Mouse (Mus musculus) brain, adult 2 months (tissue): Measurements from ENCODE around the gene Tnp1.

ENCODE experiments used
- DNase-seq: peaks from one replicate; pipeline ENCODE4 v3.0.0; 2011; ENCODE audit warnings: low read depth, low spot score

The Tnp1 gene

DNA sequence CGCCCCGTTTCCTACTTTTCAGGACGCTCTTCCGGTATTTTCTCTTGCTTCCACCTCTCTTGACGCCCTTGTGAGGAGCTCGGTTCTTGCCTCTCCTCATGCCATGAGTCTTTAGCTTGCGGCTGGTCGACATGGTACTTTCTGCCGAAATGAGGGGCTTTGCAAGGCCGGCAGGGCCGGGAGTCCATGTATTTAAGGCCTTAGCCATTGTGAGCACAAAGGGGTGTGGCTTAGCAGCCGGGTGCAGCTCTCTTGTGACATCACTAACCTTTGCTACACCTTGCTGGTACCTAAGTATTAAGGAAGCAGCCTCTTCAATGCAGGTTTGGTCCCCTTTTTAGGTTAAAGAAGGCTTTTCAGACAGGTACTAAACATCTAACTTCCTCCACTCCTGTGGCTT, at the start of gene Tnp1:
Tnp1 (minus strand) TSS at position 179 of the 400 bp plus-strand sequence.
- DNase-seq: no peak

DNA sequence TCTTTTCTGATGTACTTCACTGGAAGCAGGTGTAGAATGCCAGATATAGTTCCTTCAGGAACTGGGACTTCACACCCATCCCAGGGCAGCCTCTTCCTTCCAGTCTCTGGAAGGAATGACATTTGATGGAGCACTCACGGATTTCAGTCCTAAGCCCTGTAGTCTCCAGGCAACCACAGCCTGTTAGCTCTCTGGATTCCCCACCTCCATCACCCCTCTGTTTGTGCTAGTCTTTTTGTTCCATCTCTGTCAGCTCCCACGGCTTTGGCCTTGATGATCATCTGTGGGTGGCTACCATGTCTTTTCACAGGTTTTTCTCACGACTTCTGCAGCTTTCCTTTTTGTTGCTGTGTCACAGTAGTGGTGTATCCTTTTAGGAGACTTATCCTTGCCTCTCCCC, 48.6 kb upstream of the Tnp1 start:
- peak; percentile 72 for DNase-seq

DNA sequence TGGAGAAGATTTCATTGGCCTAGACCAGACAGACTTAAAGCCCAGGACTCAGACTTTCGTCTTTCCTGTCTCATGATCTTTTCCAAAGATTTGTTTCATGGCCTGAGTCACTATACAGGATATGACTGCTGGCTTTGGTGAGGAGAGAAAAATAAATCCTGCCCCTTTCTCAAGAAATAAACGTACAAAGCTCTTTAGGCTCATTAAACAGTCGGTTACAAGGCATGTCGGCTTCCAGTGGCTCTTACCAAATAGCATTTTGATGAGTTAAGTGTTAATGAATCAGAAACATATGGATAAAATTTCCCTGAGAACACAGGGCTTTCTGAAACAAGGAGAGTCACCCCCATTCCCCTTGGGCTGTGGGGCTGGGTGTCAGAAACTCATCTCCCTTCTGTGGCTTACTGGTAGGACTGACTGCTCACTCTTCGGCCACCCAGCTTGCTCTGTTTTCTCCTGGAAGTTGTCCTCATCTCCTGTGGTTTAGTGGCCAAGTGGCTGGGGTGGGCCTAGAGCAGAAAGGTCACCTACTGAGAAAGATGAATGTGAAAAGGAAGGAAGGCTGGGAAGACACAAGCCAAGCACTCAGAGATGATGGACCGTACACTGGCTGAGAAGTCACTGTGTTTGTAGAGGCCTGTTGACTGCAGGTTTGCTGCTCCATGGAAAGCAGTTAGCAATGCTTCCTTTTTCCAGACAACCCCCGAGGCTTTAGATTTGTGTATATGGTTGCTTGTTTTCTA, 46.0 kb upstream of the Tnp1 start:
- no peak for DNase-seq

DNA sequence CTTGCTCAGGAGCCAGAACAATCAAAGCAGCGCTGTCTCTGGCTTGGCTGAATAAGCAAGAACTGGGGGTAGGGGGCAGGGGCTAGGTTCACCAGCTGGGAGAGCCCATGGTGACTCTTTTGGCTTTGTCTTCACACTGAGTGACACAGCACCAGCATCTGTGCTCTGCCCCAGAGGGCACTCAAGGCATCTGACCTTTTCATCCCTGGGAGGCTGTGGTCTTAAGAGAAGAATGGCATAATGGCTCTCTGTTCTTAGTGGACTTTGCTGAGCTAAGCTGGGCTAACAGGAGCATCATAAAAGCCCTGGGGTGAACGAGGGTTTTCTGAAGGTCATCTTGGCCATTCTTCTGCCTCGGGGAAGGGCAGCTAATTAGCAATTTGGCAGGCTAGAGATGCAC, 44.6 kb upstream of the Tnp1 start:
- no peak for DNase-seq

DNA sequence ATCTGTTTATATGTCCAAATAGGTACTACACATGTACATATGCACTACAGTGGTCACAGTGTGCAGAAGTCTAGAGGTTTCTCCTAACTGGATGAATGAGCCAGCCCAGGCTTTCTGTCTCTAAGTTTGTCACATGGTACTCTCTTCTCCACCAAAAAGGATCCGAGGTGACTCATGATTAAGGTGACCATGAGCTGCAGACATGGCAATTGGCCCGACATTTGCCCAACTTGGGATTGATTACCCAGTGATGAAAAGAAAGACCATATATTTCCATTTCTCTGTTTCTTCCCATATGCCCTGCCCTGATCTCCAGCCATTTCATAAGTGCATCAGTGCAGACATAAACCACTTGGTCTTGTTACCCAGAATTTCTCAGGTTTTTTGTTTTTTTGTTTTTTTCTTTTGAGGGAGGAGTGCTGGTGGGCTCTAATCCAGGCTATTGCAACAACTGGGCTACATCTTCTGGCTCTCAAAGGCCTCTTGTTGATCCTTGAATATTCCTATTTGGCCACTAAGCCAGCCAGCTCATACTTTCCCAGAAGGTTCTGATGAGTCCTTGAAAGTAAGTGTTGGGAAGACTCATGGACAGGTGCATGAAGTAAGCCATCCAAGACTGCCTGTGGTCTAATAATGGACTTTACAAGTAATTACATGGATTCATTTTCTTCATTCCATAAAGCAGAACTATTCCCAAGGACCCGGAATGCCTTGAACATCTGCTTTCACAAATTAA, 40.7 kb upstream of the Tnp1 start:
- no peak for DNase-seq

DNA sequence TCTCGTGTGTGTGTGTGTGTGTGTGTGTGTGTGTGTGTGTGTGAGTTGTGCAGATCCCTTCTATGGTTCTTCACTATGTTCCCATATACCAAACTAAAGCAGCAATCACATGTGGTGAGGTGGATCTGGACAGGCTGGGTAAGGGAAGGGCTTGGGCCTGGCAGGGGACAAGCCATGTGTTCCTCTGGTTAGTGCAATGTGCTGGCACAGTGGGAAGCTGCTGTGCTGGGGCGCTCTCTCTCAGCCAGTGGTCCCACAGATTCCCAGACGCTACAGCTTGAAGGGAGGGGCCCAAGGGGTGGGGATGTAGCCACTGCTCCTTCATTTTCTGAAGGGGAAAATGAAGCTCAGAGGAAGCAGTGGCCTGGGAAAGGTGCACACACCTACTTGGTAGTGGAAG, 40.1 kb upstream of the Tnp1 start:
- no peak for DNase-seq

DNA sequence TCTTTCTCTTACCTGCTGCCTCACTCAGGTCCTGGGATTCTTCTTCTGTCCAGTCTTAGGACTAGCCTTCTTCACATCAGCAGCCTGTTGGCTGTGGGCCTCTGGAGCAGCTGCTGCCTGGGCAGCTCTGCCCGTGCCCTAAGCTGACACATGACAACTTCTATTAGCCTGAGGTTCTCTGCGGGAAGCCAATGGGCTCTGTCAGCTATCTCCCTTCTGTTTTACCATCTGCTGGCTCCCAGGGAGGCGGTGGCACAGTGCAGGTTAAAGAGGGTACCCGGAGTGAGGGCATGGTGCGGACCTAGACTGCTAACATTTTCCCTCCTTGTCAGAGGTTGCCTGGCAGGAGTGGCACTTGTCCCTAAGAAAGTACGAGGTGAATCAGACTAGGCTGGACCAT, 39.5 kb upstream of the Tnp1 start:
- peak; percentile 37 for DNase-seq

DNA sequence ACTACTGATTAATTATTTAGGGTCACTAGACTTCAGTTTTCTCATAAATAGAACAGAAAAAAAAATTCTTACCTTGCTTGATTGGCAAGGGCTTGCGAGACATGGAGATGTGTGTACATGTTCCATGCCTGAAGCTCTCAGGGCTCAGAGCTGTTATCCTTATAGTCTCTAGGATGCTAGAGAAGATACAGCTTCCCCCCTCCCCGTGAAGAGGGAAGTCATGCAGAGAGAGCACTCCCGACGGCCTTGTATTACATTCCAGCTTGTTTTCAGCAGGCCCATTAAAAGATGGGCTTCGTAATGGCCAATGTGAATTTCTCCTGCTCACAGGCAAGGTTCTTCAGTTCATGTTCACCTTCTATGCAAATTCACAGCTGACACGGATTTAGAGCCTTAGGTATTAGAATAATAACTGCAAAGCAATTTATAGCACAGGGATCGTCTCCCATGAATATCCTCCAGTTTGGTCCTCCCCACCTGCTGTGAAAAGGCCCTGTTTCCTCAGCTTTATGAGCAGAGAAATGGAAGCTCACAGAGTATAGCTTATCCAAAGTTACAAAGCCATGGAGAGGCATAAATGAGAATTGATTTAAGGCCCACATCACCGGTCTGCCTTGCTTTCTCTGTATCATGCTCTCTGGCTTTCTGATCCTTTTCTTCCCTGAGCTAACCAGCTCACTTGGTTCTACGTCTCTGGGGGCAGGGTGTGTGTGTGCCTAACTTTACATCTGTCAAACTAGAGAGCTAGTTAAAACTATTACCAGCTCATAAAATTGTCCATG, 38.0 kb upstream of the Tnp1 start:
- no peak for DNase-seq

DNA sequence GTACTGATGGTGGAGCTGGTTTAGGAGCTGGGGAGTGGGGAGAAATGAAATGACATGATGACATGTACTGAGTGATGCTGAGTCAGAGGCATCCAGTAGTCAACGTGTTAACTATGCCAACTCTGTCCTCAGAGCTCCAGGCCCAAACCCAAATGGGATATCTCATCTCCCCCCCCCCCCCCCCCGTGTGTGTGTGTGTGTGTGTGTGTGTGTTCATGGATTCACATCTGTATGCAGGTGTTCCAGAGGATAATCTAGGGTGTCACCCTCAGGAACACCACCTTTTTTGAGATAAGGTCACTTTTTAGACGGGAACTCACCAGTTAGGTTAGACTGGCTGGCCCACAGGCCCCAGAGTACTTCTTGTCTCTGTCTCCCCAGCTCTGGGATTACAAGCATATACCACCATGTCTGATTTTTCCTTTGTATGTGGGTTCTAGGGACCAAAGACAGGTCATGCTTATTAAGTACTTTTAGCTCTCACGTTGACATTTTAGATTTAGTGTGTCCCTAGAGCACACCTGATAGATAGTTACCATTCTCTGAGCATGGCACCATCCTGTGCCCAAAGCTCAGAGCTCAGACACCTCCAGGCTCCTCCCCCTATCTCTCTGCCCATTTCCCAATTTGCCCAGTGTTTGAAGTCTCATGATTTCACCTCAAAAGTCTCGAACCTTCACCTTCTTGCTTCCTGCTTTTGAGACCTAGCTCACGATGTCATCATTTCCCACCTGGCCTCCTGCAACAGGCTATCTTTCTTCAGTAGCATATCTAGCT, 31.4 kb upstream of the Tnp1 start:
- no peak for DNase-seq

DNA sequence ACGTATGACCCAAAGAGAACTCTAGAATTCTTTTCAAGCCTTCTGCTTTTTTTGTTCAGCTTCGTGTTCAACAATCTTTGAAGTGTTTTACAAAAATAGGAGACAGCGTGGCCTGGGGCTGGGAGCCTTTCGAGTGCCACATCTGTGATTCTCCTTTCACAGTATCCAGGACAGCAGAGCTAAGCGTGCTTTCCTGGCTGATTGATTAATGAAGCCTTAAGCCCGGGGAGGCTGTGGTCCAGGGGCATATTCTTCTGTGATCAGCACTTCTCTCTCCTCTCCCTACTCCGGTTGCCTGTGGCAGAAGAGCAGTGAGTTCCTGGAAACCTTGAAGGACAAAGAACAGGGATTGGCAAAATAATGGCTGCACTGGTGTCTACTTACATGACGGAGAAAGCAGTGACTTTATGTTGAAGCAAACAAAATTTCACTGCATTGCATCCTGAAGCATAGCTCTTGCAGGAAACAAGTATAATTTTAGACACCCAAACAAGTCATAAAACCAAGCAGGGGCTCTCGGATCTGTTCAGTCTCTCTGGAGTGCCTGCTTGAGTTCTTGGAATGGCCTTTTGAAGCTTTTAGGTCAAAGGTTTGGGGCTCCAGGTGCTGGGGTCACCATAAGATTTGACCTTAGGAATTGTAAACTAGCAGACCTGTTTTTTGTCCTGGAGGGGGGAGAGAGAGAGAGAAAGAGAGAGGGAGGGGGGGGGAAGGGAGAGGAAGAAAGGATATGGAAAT, 30.4 kb upstream of the Tnp1 start:
- DNase-seq: peak; percentile 46

DNA sequence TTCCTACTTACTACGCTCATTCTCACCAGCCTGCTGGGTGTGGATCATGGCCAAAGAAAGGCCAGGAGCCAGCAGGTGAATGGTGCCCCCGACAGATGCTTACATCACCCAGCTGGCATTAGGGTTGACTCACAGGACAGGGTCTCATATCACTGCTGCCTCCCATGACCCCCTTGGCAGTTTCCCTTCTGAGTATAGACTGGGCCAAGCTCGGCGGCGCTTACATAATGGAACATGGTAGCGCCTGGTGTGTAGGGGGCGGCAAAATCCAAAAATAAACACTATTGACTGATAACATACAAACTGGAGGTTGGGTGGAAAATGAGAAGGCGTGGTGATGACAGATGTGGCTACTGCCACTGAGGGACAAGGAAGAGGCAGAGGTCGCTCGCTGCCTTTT, 28.0 kb upstream of the Tnp1 start:
- DNase-seq: no peak

DNA sequence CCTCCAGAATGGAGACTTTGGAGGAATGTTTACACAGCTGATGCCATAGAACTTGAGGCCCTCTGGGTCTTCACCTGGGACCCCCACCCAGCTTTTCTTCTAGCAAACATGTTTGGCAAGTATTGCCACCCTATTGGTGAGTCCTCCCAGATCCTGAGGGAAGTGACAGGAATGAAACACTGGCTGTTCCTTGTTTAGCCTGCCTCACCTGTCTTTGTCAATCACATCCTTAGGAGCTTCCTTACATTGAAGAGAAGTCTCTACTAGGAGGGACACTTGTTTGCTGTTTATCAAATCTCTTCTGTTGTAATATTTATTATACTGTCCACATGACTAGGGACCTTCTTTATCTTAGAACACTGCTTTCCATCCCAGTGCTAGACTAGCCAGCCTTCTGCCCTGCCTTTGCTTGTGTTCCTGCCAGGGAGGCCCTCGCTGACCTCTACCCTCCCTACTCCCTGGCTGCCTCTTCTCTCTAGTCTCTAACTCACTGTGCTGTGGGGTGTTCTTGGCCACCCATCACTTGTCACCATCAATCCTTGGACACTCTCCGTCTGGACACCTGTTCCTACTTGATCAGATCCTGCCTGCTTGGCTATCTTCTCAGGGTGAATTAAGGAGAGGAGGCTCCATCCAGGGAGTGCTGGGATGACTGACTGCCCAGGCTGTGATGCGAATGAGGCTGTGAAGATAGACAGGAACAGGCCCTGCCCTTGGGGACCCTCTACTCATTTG, 25.1 kb upstream of the Tnp1 start:
- no peak for DNase-seq

DNA sequence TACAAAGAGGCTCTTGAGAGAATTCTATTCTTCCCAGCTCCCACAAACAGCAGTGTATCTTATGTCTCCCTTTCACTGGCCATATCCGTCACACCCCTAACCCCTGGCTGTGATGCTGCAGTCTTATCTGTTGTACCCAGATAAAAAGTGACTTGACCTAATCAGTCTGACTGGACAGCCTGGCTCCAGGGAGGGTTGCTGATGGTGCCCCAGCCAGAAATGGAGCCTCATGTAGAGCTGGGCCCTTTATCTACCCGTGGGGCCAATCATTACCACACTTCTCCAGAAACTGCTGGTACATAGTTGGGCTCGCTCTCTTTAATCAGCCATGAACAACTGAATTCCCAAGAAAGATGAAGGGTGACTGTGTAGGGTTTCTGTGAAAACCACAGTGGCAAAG, 22.8 kb upstream of the Tnp1 start:
- no peak for DNase-seq

DNA sequence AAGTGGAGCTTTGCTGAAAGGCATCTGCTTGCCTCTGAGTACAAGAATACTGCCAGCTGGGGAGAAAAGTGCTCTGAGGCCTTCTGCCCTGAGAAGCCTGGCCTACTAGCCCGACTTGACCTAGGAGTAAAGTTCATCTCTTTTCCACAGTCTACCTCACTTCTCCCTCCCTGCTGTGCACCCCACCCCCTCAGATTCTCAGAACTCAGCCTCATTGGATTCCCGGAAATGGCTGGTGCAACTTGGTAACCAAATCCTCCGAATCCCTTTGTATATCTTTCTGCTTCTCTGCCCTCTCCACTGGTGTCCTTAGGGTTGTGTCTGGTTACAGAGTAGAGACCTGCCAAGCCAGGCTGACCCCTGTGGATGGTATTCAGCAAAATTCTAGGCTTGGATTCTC, 20.8 kb upstream of the Tnp1 start:
- no peak for DNase-seq

DNA sequence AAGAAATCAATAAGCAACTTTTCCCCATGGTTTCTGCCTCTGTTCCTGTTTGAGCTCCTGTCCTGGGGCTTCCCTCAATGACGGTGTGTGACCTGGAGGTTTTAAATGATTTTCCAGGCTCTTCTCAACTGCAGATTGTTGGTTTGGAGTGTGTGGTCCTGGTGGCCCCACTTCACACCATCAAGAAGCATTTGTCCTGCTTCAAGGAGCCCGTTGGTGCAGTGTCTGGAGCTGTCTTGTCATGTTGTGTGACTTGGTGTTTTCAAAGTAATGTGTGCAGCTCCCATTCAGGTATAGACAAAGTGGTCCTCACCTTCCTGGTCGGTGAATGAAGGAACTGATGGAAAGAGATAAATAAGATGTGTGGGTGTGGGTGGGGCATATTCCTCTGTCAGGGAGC, 20.0 kb upstream of the Tnp1 start:
- no peak for DNase-seq

DNA sequence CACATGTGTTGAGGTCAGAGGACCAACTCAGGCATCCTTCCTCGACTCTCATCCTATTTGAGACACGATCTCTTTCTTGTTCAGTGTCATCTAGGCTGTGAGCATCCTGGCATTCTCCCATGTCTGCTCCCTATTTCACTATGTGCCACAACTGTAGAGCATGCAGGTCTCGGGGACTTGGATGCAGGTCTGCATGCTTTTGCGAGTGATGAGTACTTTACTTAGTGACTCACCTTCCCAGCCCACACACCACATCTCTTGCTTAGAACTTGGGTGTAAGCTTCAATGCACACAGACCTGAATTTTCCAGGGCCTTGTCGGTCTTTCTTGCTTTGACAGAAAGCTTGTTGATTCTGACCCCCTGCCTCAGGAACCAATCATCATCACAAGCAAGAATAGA, 16.8 kb upstream of the Tnp1 start:
- peak; percentile 51 for DNase-seq

DNA sequence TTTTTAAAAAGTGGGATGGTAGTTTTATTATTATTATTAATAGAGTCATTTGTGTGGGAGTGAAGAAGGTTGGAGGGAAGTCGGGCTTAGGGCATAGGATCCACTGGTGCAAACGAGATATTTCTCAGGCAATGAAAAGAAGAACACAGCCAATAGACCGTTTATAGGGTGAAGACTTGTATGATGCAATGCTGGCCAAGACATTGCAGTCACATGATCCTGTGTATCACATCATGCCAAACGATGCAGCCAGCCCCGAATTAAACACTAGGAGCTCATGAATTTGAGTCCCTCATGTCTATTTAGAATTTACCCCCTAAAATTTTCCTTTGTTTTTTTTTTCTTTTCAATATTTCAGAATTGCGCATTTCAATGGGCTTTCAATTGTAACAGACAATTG, 13.0 kb upstream of the Tnp1 start:
- no peak for DNase-seq

DNA sequence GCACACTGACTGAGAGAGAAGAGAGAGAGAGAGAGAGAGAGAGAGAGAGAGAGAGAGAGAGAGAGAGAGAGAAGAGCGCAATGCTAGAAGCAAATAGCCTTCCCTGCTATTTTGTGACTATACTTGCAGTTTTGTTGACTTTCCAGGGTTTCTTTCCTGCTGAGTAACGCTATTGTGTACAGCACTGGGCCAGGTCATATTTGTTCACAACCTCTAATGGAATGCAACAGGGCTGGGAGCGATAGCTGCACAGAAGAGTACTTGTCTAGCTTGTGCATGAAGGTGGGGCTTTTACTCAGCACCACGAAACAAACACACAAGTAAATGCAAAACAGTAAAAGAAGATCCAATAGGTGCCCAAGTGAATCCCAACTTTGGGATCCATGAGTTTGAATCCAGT, 11.7 kb upstream of the Tnp1 start:
- no peak for DNase-seq

DNA sequence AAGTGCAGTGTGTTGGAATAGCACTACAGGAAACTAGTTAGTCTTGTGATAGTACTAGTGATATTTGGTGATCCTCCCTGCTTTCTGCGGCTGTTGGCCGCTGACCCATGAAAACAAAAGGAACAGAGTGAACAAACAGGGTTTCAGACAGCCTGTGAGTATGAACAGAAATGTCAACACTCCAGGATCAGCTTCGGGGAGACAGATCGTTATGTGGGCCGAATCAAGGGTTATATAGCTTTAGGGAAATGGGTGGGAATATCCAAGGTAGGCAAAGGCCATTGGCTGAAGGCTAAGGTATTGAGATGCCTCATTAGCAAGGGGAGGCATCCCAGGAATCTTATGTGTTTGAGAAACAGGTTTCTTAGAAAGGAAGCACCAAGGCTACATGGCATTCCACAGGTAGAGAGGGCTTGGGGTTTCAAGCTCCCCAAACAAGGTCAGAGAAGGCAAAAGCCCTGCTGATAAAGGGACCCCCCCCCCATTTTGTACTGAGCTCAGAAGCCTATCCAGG, 11.1 kb upstream of the Tnp1 start:
- no peak for DNase-seq

DNA sequence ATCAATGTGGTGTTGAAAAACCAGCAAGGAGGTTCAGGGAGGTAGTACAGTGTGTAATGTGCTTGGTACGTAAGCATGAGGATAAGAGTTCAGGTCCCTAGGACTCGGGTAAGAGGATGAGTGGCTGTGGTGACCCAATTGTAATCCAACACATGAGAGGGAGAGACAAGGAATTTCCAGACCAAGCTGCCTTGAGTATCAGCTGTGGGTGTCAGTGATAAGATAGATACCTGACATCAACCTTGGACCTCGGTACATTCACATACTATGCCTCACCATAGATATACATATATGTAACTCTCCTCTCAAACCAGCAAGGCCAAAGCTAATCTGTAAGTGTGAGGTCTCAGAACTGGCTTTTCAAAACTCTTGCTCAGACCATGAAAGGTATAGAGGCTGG, 10.4 kb upstream of the Tnp1 start:
- DNase-seq: no peak
